Mouse (Mus musculus): ENCODE measurements around the gene Susd1.

- TF ChIP-seq CTCF (IDR thresholded peaks at IDR 0.05; ENCODE audit: extremely low read depth, insufficient read depth, insufficient read length, insufficient replicate concordance) (no peak), POLR2A (IDR thresholded peaks at IDR 0.05; ENCODE audit: low read depth, low read length) (no peak)
Measured at GRCm38 (mm10) chr4:59379876-59380275, 58.6 kb downstream of the Susd1 start.

All from spleen, adult 2 months (tissue).